Mouse (Mus musculus) lung, embryonic 15.5 days (tissue): ENCODE results near the gene Slc25a44. TPM values are rescaled to one million over a fixed set of nuclear protein-coding genes. Genes with fewer than 3 reads are reported as not detected.
"Not testable (repeated sequence)": the region's sequence is repeated elsewhere in the genome, so short reads cannot be mapped to it uniquely, and the experiment has no call there.

Experiments used
- ATAC-seq: fragments of 200-750 bp; cut with Nextera tagmentation; 2 replicates; pipeline ENCODE4 v1.8.0; 2017; ENCODE audit warnings: moderate number of reproducible peaks, borderline replicate concordance; ENCODE audit not compliant: low FRiP score, low TSS enrichment; ENCODE audit errors: extremely low read depth
- H3K27ac ChIP-seq: fragments of 300-500 bp; sonication (generic); 2 replicates; pipeline ENCODE4 v1.5.1; 2015; ENCODE audit warnings: moderate library complexity, mild to moderate bottlenecking, inconsistent platforms
- H3K27me3 ChIP-seq: fragments of 300-500 bp; sonication (generic); 2 replicates; pipeline ENCODE4 v1.6.1; 2015; ENCODE audit warnings: inconsistent platforms
- H3K36me3 ChIP-seq: fragments of 300-500 bp; sonication (generic); 2 replicates; pipeline ENCODE4 v1.6.1; 2015; ENCODE audit warnings: inconsistent platforms
- H3K4me1 ChIP-seq: fragments of 300-500 bp; sonication (generic); 2 replicates; pipeline ENCODE4 v1.6.1; 2015; ENCODE audit warnings: inconsistent platforms
- H3K4me2 ChIP-seq: fragments of 300-500 bp; sonication (generic); 2 replicates; pipeline ENCODE4 v1.6.1; 2015; ENCODE audit warnings: inconsistent platforms, mild to moderate bottlenecking, moderate library complexity
- H3K4me3 ChIP-seq: fragments of 300-500 bp; sonication (generic); 2 replicates; pipeline ENCODE4 v1.5.1; 2015; ENCODE audit warnings: mild to moderate bottlenecking, inconsistent platforms
- H3K9ac ChIP-seq: fragments of 300-500 bp; sonication (generic); 2 replicates; pipeline ENCODE4 v1.6.1; 2015; ENCODE audit warnings: inconsistent platforms
- H3K9me3 ChIP-seq: fragments of 300-500 bp; sonication (generic); 2 replicates; pipeline ENCODE4 v1.6.1; 2016; ENCODE audit warnings: inconsistent platforms
- WGBS: fragments of 180-500 bp; shearing (Covaris S2); methylation state at CpG from one replicate; pipeline ENCODE4 v1.1.7; 2015; 5-methylcytosine and 5-hydroxymethylcytosine counted together
- polyA plus RNA-seq: library from polyadenylated mRNA; unstranded; fragments of >200 nt; fragmentation: Nextera tagmentation; extraction: Ambion mirVana; gene quantifications from 2 replicates; pipeline ENCODE4 v1.2.1, GENCODE M21; 2015

Gene Slc25a44
- polyA plus RNA-seq, 1 experiment from 2014 or later = 14.8 TPM

- not testable (repeated sequence) for ATAC-seq, H3K4me2 ChIP-seq, H3K36me3 ChIP-seq, H3K9ac ChIP-seq, H3K4me1 ChIP-seq, H3K27me3 ChIP-seq, H3K27ac ChIP-seq, H3K4me3 ChIP-seq, H3K9me3 ChIP-seq
- 64% methylated on average over 4 of the region's 5 CpGs for WGBS
Observed at GRCm38 (mm10) chr3:88378599-88378998, 46.3 kb downstream of the Slc25a44 start, which contains the start of gene Bglap2. Bglap2 (minus strand) TSS chr3:88378699.

DNA sequence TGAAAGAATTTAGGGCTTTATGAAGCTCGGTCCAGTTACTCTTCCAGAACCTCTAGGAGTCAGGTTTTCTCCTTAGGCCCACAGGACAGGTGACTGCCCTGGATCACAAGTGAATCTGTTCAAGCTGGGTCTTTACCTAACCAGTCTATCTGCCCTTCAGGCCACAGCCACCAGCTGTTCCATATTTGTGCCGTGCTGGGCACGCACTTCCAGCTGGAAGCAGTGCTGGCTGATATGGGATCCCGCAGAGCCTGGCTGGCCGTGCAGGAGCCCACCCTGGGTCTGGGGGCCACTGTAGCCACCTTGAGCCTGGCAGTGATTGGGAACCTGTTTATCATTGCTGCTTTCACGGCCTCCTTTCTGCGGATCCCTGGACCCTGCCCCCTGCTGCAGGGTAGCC, 48.3 kb downstream of the Slc25a44 start:
- H3K4me1 ChIP-seq, H3K36me3 ChIP-seq, H3K9me3 ChIP-seq, H3K9ac ChIP-seq, H3K27me3 ChIP-seq, H3K27ac ChIP-seq: not testable (repeated sequence)
- Histone ChIP-seq H3K4me3 (peak overlapping the region; percentile 12; the same call in 1 of the 2 replicates), H3K4me2 (peak overlapping the region; percentile 45)
- ATAC-seq = peak; percentile 15; the same call in 1 of the 2 replicates
- WGBS = 17% methylated on average over 7 of the region's 7 CpGs

DNA sequence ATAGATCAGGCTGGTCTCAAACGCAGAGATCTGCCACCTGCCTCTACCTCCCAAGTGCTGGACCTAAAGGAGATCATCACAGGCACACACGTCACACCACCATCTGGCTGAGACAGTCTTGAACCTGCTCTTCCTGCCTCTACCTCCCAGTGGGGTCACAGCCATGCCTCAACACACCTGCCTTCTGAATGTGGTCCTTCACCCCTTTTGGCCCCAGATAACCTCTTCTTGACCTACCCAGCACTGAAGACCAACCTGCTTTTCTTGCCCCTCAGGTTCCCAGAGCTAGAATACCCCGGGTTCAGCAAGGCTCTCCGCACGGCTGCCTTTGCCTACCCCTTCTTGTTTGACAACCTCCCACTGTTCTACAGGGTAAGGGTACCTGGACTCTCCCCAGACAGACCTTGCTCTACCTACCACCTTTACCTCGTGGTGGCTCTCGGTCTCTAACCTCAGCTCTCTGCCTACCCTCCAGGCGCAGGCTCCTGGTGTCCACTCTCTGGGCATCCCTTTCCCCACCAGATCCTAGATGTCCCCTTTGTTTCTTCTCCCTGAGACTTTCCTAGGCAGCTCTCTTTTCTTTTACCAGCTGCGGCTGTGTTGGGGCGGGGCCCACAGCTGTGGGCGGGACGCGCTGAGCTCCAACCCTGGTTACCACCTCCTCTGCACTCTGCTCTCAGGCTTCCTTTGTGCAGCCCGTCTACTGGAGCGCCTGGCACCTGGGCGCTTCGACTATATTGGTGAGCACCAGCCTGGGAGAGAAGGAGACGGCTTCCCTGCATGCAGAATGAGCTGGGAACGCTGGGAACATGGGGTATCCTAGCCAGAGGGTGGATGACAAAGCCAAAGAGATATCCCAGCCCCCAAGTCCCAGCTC, 49.0 kb downstream of the Slc25a44 start:
- H3K36me3 ChIP-seq = not testable (repeated sequence)

GRCm38 (mm10) chr3:88372643-88373042, 52.3 kb downstream of the Slc25a44 start, which contains the start of gene Bglap3:
Bglap3 (minus strand) TSS chr3:88372743.
- 89% methylated on average over 9 of the region's 9 CpGs for WGBS
- not testable (repeated sequence) for ATAC-seq, H3K27ac ChIP-seq, H3K9ac ChIP-seq, H3K27me3 ChIP-seq, H3K4me1 ChIP-seq, H3K4me2 ChIP-seq, H3K9me3 ChIP-seq, H3K4me3 ChIP-seq, H3K36me3 ChIP-seq

More for the DNA sequence above, 49.0 kb downstream of the Slc25a44 start:
- 10% methylated on average over 19 of the region's 19 CpGs for WGBS
- H3K27ac ChIP-seq, H3K9ac ChIP-seq, H3K4me1 ChIP-seq, H3K9me3 ChIP-seq, H3K27me3 ChIP-seq: not testable (repeated sequence)
- ATAC-seq = peak; percentile 79; the same call in 1 of the 2 replicates
- Histone ChIP-seq H3K4me2 (peak overlapping the region; percentile 45), H3K4me3 (peak overlapping the region; percentile 12; the same call in 1 of the 2 replicates)

DNA sequence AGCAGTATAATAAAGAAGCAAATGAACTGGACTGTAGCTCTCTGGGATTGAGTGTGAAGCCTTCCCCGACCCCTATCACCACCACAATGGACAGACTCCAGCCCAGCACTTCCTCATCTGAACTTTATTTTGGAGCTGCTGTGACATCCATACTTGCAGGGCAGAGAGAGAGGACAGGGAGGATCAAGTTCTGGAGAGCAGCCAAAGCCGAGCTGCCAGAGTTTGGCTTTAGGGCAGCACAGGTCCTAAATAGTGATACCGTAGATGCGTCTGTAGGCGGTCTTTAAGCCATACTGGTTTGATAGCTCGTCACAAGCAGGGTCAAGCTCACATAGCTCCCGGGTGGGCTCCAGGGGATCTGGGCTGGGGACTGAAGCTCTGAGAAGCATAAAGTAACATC, 56.4 kb downstream of the Slc25a44 start:
- 66% methylated on average over 7 of the region's 7 CpGs for WGBS
- H3K4me1 ChIP-seq = peaks cover 17% of the 10 kb centered on the region
- H3K4me2 ChIP-seq = not testable (repeated sequence)

GRCm38 (mm10) chr3:88367517-88367916, 57.4 kb downstream of the Slc25a44 start:
- WGBS = 45% methylated on average over 3 of the region's 7 CpGs
- H3K36me3 ChIP-seq, H3K27ac ChIP-seq, H3K4me2 ChIP-seq, H3K9ac ChIP-seq, ATAC-seq, H3K9me3 ChIP-seq, H3K4me3 ChIP-seq: not testable (repeated sequence)
- Histone ChIP-seq H3K27me3 (peaks cover 13% of the 10 kb centered on the region), H3K4me1 (peaks cover 18% of the 10 kb centered on the region)

More for the DNA sequence above, 56.4 kb downstream of the Slc25a44 start:
- not testable (repeated sequence) for H3K27ac ChIP-seq, H3K4me3 ChIP-seq, H3K36me3 ChIP-seq, H3K9ac ChIP-seq, H3K9me3 ChIP-seq, ATAC-seq
- H3K27me3 ChIP-seq = peaks cover 13% of the 10 kb centered on the region

DNA sequence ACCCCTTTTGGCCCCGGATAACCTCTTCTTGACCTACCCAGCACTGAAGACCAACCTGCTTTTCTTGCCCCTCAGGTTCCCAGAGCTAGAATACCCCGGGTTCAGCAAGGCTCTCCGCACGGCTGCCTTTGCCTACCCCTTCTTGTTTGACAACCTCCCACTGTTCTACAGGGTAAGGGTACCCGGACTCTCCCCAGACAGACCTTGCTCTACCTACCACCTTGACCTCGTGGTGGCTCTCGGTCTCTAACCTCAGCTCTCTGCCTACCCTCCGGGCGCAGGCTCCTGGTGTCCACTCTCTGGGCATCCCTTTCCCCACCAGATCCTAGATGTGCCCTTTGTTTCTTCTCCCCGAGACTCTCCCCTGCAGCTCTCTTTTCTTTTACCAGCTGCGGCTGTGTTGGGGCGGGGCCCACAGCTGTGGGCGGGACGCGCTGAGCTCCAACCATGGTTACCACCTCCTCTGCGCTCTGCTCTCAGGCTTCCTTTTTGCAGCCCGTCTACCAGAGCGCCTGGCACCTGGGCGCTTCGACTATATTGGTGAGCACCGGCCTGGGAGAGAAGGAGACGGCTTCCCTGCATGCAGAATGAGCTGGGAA, 58.0 kb downstream of the Slc25a44 start:
- ATAC-seq = peak; percentile 61; the same call in 1 of the 2 replicates
- H3K27ac ChIP-seq, H3K9me3 ChIP-seq, H3K36me3 ChIP-seq, H3K9ac ChIP-seq: not testable (repeated sequence)
- Histone ChIP-seq H3K4me1 (peaks cover 18% of the 10 kb centered on the region), H3K4me2 (peak overlapping the region; percentile 49; the same call in 1 of the 2 replicates), H3K27me3 (peaks cover 13% of the 10 kb centered on the region), H3K4me3 (peak overlapping the region; percentile 19; the same call in 1 of the 2 replicates)
- 9% methylated on average over 21 of the region's 22 CpGs for whole genome bisulfite sequencing

GRCm38 (mm10) chr3:88365705-88366361, 59.1 kb downstream of the Slc25a44 start:
- H3K36me3 ChIP-seq = peaks cover 18% of the 10 kb centered on the region
- peaks cover 13% of the 10 kb centered on the region for H3K27me3 ChIP-seq
- ATAC-seq = no peak
- whole genome bisulfite sequencing = 36% methylated on average over 34 of the region's 34 CpGs
- no peak overlapping the region for H3K4me3 ChIP-seq
- peaks cover 18% of the 10 kb centered on the region for H3K4me1 ChIP-seq
- no peaks in the 10 kb centered on the region; the same call in 1 of the 2 replicates for H3K9me3 ChIP-seq
- H3K4me2 ChIP-seq = no peak overlapping the region
- H3K27ac ChIP-seq = no peak overlapping the region
- no peak overlapping the region for H3K9ac ChIP-seq

DNA sequence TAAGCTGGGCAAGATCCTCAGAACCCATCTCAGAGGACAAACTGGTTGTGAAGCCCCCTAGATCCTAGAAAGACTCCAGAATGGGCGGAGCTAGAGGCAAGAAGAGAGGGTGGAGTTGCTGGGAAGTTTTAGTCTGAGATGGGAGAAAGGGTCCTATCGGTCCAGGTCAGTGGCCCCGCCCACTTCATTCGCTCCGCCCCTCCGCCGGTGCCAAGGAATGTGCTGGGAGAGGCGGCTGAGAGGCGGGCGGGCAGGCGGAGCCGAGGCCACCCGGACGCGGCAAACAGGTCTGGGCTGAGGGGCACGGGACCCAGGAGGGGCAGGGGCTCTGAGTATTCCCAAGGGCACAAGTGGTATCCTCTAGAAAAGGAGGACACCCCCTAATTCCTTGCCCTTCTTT, 60.6 kb downstream of the Slc25a44 start, which contains the start of gene Paqr6:
TSS of gene Paqr6 (plus strand) at position 248 of the 400 bp plus-strand sequence.
- H3K9ac ChIP-seq = no peak within 1 kb of the TSS

DNA sequence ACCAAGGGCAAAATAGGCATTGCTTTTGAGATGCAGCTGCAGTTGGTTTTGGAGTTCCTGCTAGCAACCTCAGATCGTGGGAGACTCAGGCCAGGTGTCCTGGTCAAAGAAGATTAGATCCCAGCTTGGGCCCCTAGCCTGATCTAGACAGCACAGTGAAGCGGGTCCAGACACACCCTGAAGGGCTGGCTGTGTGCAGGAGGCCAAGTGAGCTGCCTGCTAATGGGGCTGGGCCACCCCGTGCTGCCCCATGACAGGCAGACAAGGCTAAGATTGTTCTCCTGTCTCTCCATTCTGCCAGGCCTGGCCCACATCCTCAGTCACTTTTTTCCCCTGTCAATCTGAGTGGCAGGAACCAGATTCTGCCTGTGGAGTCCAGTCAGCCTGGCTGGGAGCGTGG, 61.2 kb downstream of the Slc25a44 start:
- Histone ChIP-seq H3K9ac (no peak overlapping the region), H3K36me3 (peaks cover 37% of the 10 kb centered on the region), H3K27me3 (peaks cover 13% of the 10 kb centered on the region), H3K9me3 (no peaks in the 10 kb centered on the region), H3K4me1 (peaks cover 18% of the 10 kb centered on the region), H3K4me3 (no peak overlapping the region), H3K4me2 (no peak overlapping the region), H3K27ac (peak overlapping the region; percentile 35; the same call in 1 of the 2 replicates)
- 49% methylated on average over 4 of the region's 4 CpGs for WGBS
- 0 out of 2 replicates have a peak, but pooled peaks have one; percentile 3 for ATAC-seq

More for the DNA sequence above, 60.6 kb downstream of the Slc25a44 start, which contains the start of gene Paqr6:
- Histone ChIP-seq H3K27me3 (peaks cover 13% of the 10 kb centered on the region), H3K9me3 (no peaks in the 10 kb centered on the region), H3K4me1 (peaks cover 18% of the 10 kb centered on the region), H3K27ac (peak within 1 kb of the TSS; percentile 35; the same call in 1 of the 2 replicates), H3K4me3 (peak within 1 kb of the TSS; percentile 26), H3K4me2 (peak within 1 kb of the TSS; percentile 49), H3K36me3 (peaks cover 31% of the 10 kb centered on the region)
- ATAC-seq = peak; percentile 76
- 3% methylated on average over 16 of the region's 16 CpGs for WGBS

- peaks cover 13% of the 10 kb centered on the region for H3K27me3 ChIP-seq
- H3K9ac ChIP-seq = no peak overlapping the region
- H3K4me2 ChIP-seq = no peak overlapping the region
- no peak for ATAC-seq
- peaks cover 55% of the 10 kb centered on the region for H3K36me3 ChIP-seq
- H3K27ac ChIP-seq = no peak overlapping the region
- no peaks in the 10 kb centered on the region for H3K9me3 ChIP-seq
- peaks cover 15% of the 10 kb centered on the region for H3K4me1 ChIP-seq
- H3K4me3 ChIP-seq = no peak overlapping the region
- WGBS = 84% methylated on average over 2 of the region's 2 CpGs
Observed at GRCm38 (mm10) chr3:88361612-88362313, 63.2 kb downstream of the Slc25a44 start.
